In the genomic region with DNA sequence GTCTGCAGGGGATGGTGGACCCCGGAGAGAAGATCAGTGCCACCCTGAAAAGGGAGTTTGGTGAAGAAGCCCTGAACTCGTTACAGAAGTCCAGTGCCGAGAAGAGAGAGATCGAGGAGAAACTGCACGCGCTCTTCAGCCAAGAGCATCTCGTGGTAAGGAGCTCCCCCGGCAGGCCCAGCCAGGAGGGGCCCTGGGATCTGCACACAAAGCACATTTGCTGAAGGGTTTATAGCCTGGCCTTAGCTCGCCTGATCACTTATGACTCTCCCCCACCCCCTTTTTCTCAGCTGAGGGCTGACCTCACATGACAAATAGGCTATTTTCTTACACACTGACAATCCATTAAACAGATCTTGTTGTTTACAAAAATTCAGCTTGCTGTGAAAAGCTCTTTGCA, we compare ENCODE assay signal across 18 mouse cellular contexts. TPM values are rescaled to one million over a fixed set of nuclear protein-coding genes. Genes with fewer than 3 reads are reported as not detected.
DNase-seq lines count a peak whose midpoint lies in the region; ATAC-seq and TF ChIP-seq lines count a peak whose summit lies in the region.
"Had no signal": no experiment of that assay in that cellular context is flagged by ENCODE, and none has a peak within 500 bp of the region (broad histone marks: within the 10 kb centered on the region; RNA-seq: fewer than 3 reads in every experiment).

No protein-coding gene starts in this region.

- no peak overlapping the region for H3K4me3 ChIP-seq in kidney, embryonic 15.5 days (replicated peaks)
- H3K4me3 ChIP-seq in kidney, adult 2 months (ENCODE audit: insufficient read depth, low read depth, low read length): no peak overlapping the region
- no peak overlapping the region for H3K4me3 ChIP-seq in liver, embryonic 15.5 days (replicated peaks)
- H3K4me3 ChIP-seq in liver, postnatal 0 days (ENCODE audit: low read depth, low read length): no peak overlapping the region
- H3K4me3 ChIP-seq in intestine, postnatal 0 days (ENCODE audit: low read depth, low read length): no peak overlapping the region
- H3K4me3 ChIP-seq in stomach, postnatal 0 days (ENCODE audit: low read depth, low read length): no peak overlapping the region
- H3K4me3 ChIP-seq: erythroblast, embryonic 14.5 days; heart, adult 2 months; hindbrain, embryonic 15.5 days had no signal

- TF ChIP-seq POLR2A in kidney, adult 2 months (IDR thresholded peaks at IDR 0.05; ENCODE audit: low read depth, low read length): no peak

- H3K27me3 ChIP-seq in kidney, embryonic 15.5 days: no peaks in the 10 kb centered on the region
- no peaks in the 10 kb centered on the region for H3K27me3 ChIP-seq in kidney, adult 2 months (replicated peaks; ENCODE audit: control insufficient read depth, insufficient read depth, low read length)
- H3K27me3 ChIP-seq in liver, embryonic 15.5 days: no peaks in the 10 kb centered on the region
- no peaks in the 10 kb centered on the region for H3K27me3 ChIP-seq in liver, postnatal 0 days (ENCODE audit: insufficient read depth, low read length)
- no peaks in the 10 kb centered on the region for H3K27me3 ChIP-seq in intestine, postnatal 0 days (replicated peaks; ENCODE audit: control insufficient read depth, insufficient read depth, low read length)
- H3K27me3 ChIP-seq in stomach, postnatal 0 days (ENCODE audit: control insufficient read depth, insufficient read depth, low read length): no peaks in the 10 kb centered on the region
- H3K27me3 ChIP-seq: hindbrain, embryonic 15.5 days had no signal

- peaks cover 68% of the 10 kb centered on the region for H3K36me3 ChIP-seq in kidney, embryonic 15.5 days
- peaks cover 1% of the 10 kb centered on the region for H3K36me3 ChIP-seq in kidney, adult 2 months (ENCODE audit: control insufficient read depth, insufficient read depth, low read length)
- H3K36me3 ChIP-seq in liver, embryonic 15.5 days (replicated peaks): peaks cover 67% of the 10 kb centered on the region
- H3K36me3 ChIP-seq in liver, postnatal 0 days (replicated peaks; ENCODE audit: insufficient read depth, low read length): peaks cover 55% of the 10 kb centered on the region
- H3K36me3 ChIP-seq in intestine, postnatal 0 days (ENCODE audit: control insufficient read depth, insufficient read depth): peaks cover 43% of the 10 kb centered on the region
- peaks cover 8% of the 10 kb centered on the region; the same call in 1 of the 2 replicates for H3K36me3 ChIP-seq in stomach, postnatal 0 days (ENCODE audit: control insufficient read depth, insufficient read depth, low read length)

- peaks cover 7% of the 10 kb centered on the region; the same call in 1 of the 2 replicates for H3K4me1 ChIP-seq in kidney, embryonic 15.5 days
- H3K4me1 ChIP-seq in kidney, adult 2 months (ENCODE audit: control insufficient read depth, insufficient read depth, low read length): no peaks in the 10 kb centered on the region
- H3K4me1 ChIP-seq in liver, embryonic 15.5 days (replicated peaks): peaks cover 61% of the 10 kb centered on the region
- peaks cover 16% of the 10 kb centered on the region for H3K4me1 ChIP-seq in liver, postnatal 0 days (ENCODE audit: insufficient read depth)
- no peaks in the 10 kb centered on the region for H3K4me1 ChIP-seq in intestine, postnatal 0 days (replicated peaks; ENCODE audit: control insufficient read depth, insufficient read depth, low read length)
- H3K4me1 ChIP-seq in stomach, postnatal 0 days (replicated peaks; ENCODE audit: control insufficient read depth, insufficient read depth): no peaks in the 10 kb centered on the region

- WGBS in kidney, embryonic 15.5 days: 60% methylated on average over 9 of the region's 9 CpGs
- WGBS in kidney, adult 2 months: 54% methylated on average over 9 of the region's 9 CpGs
- 83% methylated on average over 9 of the region's 9 CpGs for WGBS in liver, embryonic 15.5 days (ENCODE audit: insufficient replicate concordance)
- 87% methylated on average over 9 of the region's 9 CpGs for WGBS in liver, postnatal 0 days (ENCODE audit: insufficient replicate concordance)
- 55% methylated on average over 9 of the region's 9 CpGs for WGBS in intestine, postnatal 0 days
- 40% methylated on average over 9 of the region's 9 CpGs for WGBS in stomach, postnatal 0 days

- no peak for TF ChIP-seq CTCF in kidney, adult 2 months (conservative IDR thresholded peaks at IDR 0.05; ENCODE audit: insufficient read depth, insufficient read length, low read depth, low read length)
- no peak for TF ChIP-seq CTCF in liver, postnatal 0 days (IDR thresholded peaks at IDR 0.05; ENCODE audit: low read depth)
- peak; percentile 26; the same call in 1 of the 2 replicates for TF ChIP-seq CTCF in intestine, postnatal 0 days (IDR thresholded peaks at IDR 0.05; ENCODE audit: low read depth)
- TF ChIP-seq CTCF in stomach, postnatal 0 days (IDR thresholded peaks at IDR 0.05; ENCODE audit: low read depth): peak; percentile 26; the same call in 1 of the 2 replicates

- no peak overlapping the region for H3K9ac ChIP-seq in kidney, embryonic 15.5 days
- no peak overlapping the region for H3K9ac ChIP-seq in liver, embryonic 15.5 days
- H3K9ac ChIP-seq in liver, postnatal 0 days (replicated peaks): no peak overlapping the region
- H3K9ac ChIP-seq in intestine, postnatal 0 days (ENCODE audit: low read depth, low read length): no peak overlapping the region
- H3K9ac ChIP-seq in stomach, postnatal 0 days (ENCODE audit: low read length): no peak overlapping the region
- H3K9ac ChIP-seq: forebrain, postnatal 0 days; hindbrain, embryonic 15.5 days had no signal

- DNase-seq in kidney, adult 2 months: no peak
- no peak for DNase-seq in liver, postnatal 0 days
- no peak for DNase-seq in stomach, postnatal 0 days (ENCODE audit: low spot score)
- no peak for DNase-seq in urinary bladder, postnatal 14 days (ENCODE audit: low spot score)
- DNase-seq: cerebellum, postnatal 14 days; forebrain, postnatal 0 days; heart, adult 2 months; layer of hippocampus, adult 9-11 months; right cerebral cortex, postnatal 4 days; thymus, postnatal 25 days had no signal

- peak; percentile 58; the same call in 1 of the 2 replicates for ATAC-seq in kidney, embryonic 15.5 days (replicated peaks; ENCODE audit: low FRiP score)
- no peak for ATAC-seq in liver, embryonic 15.5 days (ENCODE audit: insufficient read depth)
- no peak for ATAC-seq in liver, postnatal 0 days
- ATAC-seq in intestine, postnatal 0 days: no peak
- 0 out of 2 replicates have a peak, but pooled peaks have one; percentile 56 for ATAC-seq in stomach, postnatal 0 days (ENCODE audit: low FRiP score, low TSS enrichment)

- H3K27ac ChIP-seq in kidney, embryonic 15.5 days: 0 out of 2 replicates have a peak overlapping the region, but pooled peaks have one; percentile 19
- no peak overlapping the region for H3K27ac ChIP-seq in kidney, adult 2 months (ENCODE audit: insufficient read depth, low read depth, low read length)
- H3K27ac ChIP-seq in liver, embryonic 15.5 days (replicated peaks): peak overlapping the region; percentile 42; the same call in 1 of the 2 replicates
- no peak overlapping the region for H3K27ac ChIP-seq in liver, postnatal 0 days (ENCODE audit: low read depth)
- no peak overlapping the region for H3K27ac ChIP-seq in intestine, postnatal 0 days (ENCODE audit: low read depth, low read length)
- H3K27ac ChIP-seq in stomach, postnatal 0 days (replicated peaks): no peak overlapping the region
- H3K27ac ChIP-seq: heart, adult 2 months; hindbrain, embryonic 15.5 days had no signal

- TF ChIP-seq EP300 in liver, postnatal 0 days (IDR thresholded peaks at IDR 0.05; ENCODE audit: low read depth): no peak
- TF ChIP-seq EP300 in stomach, postnatal 0 days (optimal IDR thresholded peaks at IDR 0.05): no peak

- no peak overlapping the region for H3K4me2 ChIP-seq in kidney, embryonic 15.5 days
- H3K4me2 ChIP-seq in liver, embryonic 15.5 days: no peak overlapping the region
- no peak overlapping the region for H3K4me2 ChIP-seq in liver, postnatal 0 days (ENCODE audit: low read depth, low read length)
- H3K4me2 ChIP-seq in intestine, postnatal 0 days (replicated peaks; ENCODE audit: low read depth): no peak overlapping the region
- H3K4me2 ChIP-seq in stomach, postnatal 0 days (replicated peaks; ENCODE audit: low read depth): no peak overlapping the region
- H3K4me2 ChIP-seq: hindbrain, embryonic 15.5 days had no signal

- no peaks in the 10 kb centered on the region for H3K9me3 ChIP-seq in kidney, embryonic 15.5 days (replicated peaks)
- H3K9me3 ChIP-seq in liver, embryonic 15.5 days (replicated peaks): no peaks in the 10 kb centered on the region
- H3K9me3 ChIP-seq in liver, postnatal 0 days (ENCODE audit: low read length): no peaks in the 10 kb centered on the region
- H3K9me3 ChIP-seq in intestine, postnatal 0 days (ENCODE audit: control insufficient read depth): no peaks in the 10 kb centered on the region
- H3K9me3 ChIP-seq in stomach, postnatal 0 days (ENCODE audit: control insufficient read depth, low read length): no peaks in the 10 kb centered on the region
- H3K9me3 ChIP-seq: hindbrain, embryonic 15.5 days had no signal

RNA-seq across cellular contexts. Expression of a gene that starts 13.5 kb away (rescaled TPM):
- polyA plus RNA-seq in kidney, embryonic 15.5 days (2015; fragmentation: Nextera tagmentation; extraction: Ambion mirVana): 59.9 and 64.1 TPM in 2 replicates
- 59.7 and 63.8 TPM in 2 replicates for polyA plus RNA-seq in kidney, adult 2 months (2012; rRNA removed)
- polyA plus RNA-seq in liver, embryonic 15.5 days (2015; fragmentation: Nextera tagmentation; extraction: Ambion mirVana): 69.4 and 69.6 TPM in 2 replicates
- 48.5 and 48.7 TPM in 2 replicates for polyA plus RNA-seq in liver, postnatal 0 days (2015; fragmentation: Nextera tagmentation; extraction: Ambion mirVana)
- 81.1 and 82.0 TPM in 2 replicates for polyA plus RNA-seq in intestine, postnatal 0 days (2015; fragmentation: Nextera tagmentation; extraction: Ambion mirVana)
- 53.0 and 57.1 TPM in 2 replicates for polyA plus RNA-seq in stomach, postnatal 0 days (2015; fragmentation: Nextera tagmentation; extraction: Ambion mirVana)

RNA-seq across cellular contexts. Expression of a gene that starts 17.8 kb away (rescaled TPM):
- 0.38 TPM in 1 of 2 replicates, not detected in the other for polyA plus RNA-seq in kidney, embryonic 15.5 days (2015; fragmentation: Nextera tagmentation; extraction: Ambion mirVana)
- not detected in 2 replicates for polyA plus RNA-seq in kidney, adult 2 months (2012; rRNA removed)
- polyA plus RNA-seq in liver, embryonic 15.5 days (2015; fragmentation: Nextera tagmentation; extraction: Ambion mirVana): not detected in 2 replicates
- polyA plus RNA-seq in liver, postnatal 0 days (2015; fragmentation: Nextera tagmentation; extraction: Ambion mirVana): not detected in 2 replicates
- 1.1 and 1.5 TPM in 2 replicates for polyA plus RNA-seq in intestine, postnatal 0 days (2015; fragmentation: Nextera tagmentation; extraction: Ambion mirVana)
- 0.35 TPM in 1 of 2 replicates, not detected in the other for polyA plus RNA-seq in stomach, postnatal 0 days (2015; fragmentation: Nextera tagmentation; extraction: Ambion mirVana)
- polyA plus RNA-seq: C2C12; erythroblast, embryonic 14.5 days; heart, adult 2 months; heart, postnatal 0 days; hindbrain, embryonic 15.5 days; liver, adult 2 months had no signal

RNA-seq across cellular contexts. Expression of a gene that starts 37.9 kb away (rescaled TPM):
- polyA plus RNA-seq in kidney, embryonic 15.5 days (2015; fragmentation: Nextera tagmentation; extraction: Ambion mirVana): 7.3 and 8.0 TPM in 2 replicates
- 64.4 and 65.2 TPM in 2 replicates for polyA plus RNA-seq in kidney, adult 2 months (2012; rRNA removed)
- polyA plus RNA-seq in liver, embryonic 15.5 days (2015; fragmentation: Nextera tagmentation; extraction: Ambion mirVana): 2.6 and 2.7 TPM in 2 replicates
- polyA plus RNA-seq in liver, postnatal 0 days (2015; fragmentation: Nextera tagmentation; extraction: Ambion mirVana): 26.7 and 27.1 TPM in 2 replicates
- polyA plus RNA-seq in intestine, postnatal 0 days (2015; fragmentation: Nextera tagmentation; extraction: Ambion mirVana): 48.7 and 55.3 TPM in 2 replicates
- 19.1 and 20.9 TPM in 2 replicates for polyA plus RNA-seq in stomach, postnatal 0 days (2015; fragmentation: Nextera tagmentation; extraction: Ambion mirVana)

RNA-seq across cellular contexts. Expression of a gene that starts 53.9 kb away (rescaled TPM):
- 47.6 and 68.2 TPM in 2 replicates for polyA plus RNA-seq in kidney, embryonic 15.5 days (2015; fragmentation: Nextera tagmentation; extraction: Ambion mirVana)
- 31.6 and 36.4 TPM in 2 replicates for polyA plus RNA-seq in kidney, adult 2 months (2012; rRNA removed)
- polyA plus RNA-seq in liver, embryonic 15.5 days (2015; fragmentation: Nextera tagmentation; extraction: Ambion mirVana): 2.9 and 3.2 TPM in 2 replicates
- 5.2 and 6.3 TPM in 2 replicates for polyA plus RNA-seq in liver, postnatal 0 days (2015; fragmentation: Nextera tagmentation; extraction: Ambion mirVana)
- 158 and 165 TPM in 2 replicates for polyA plus RNA-seq in intestine, postnatal 0 days (2015; fragmentation: Nextera tagmentation; extraction: Ambion mirVana)
- 206 and 241 TPM in 2 replicates for polyA plus RNA-seq in stomach, postnatal 0 days (2015; fragmentation: Nextera tagmentation; extraction: Ambion mirVana)
- polyA plus RNA-seq: C2C12; erythroblast, embryonic 14.5 days had no signal

Comparison
In these comparisons a context has a peak if more than half of its experiments do, and no peak if none do; other contexts are left out.
1. H3K27ac ChIP-seq: peak in kidney, embryonic 15.5 days (single experiment) and liver, embryonic 15.5 days (single experiment); none in kidney, adult 2 months (single experiment), liver, postnatal 0 days (single experiment), intestine, postnatal 0 days (single experiment) and stomach, postnatal 0 days (single experiment).
2. ATAC-seq: peak in kidney, embryonic 15.5 days (single experiment) and stomach, postnatal 0 days (single experiment); none in liver, embryonic 15.5 days (single experiment), liver, postnatal 0 days (single experiment) and intestine, postnatal 0 days (single experiment).
3. CTCF ChIP-seq: peak in intestine, postnatal 0 days (single experiment) and stomach, postnatal 0 days (single experiment); none in kidney, adult 2 months (single experiment) and liver, postnatal 0 days (single experiment).